Mouse (Mus musculus) A20 (cell line): ENCODE results near the gene Ugt1a7c.

Source experiments
- DNase-seq: peaks from one replicate; pipeline ENCODE4 v3.0.0-alpha.2; 2011; ENCODE audit warnings: low read depth, low spot score

The Ugt1a7c gene

GRCm38 (mm10) chr1:88237311-88237710 lies 142.4 kb downstream of the Ugt1a7c start:
- DNase-seq = no peak

- DNase-seq = no peak
Measured at GRCm38 (mm10) chr1:88238771-88239170, 143.9 kb downstream of the Ugt1a7c start.

- no peak for DNase-seq
Measured at GRCm38 (mm10) chr1:88240072-88240471, 145.2 kb downstream of the Ugt1a7c start.

GRCm38 (mm10) chr1:88240579-88240978 lies 145.7 kb downstream of the Ugt1a7c start:
- no peak for DNase-seq

GRCm38 (mm10) chr1:88243861-88244260 lies 149.0 kb downstream of the Ugt1a7c start:
- no peak for DNase-seq

- DNase-seq = no peak
Measured at GRCm38 (mm10) chr1:88245881-88246280, 151.0 kb downstream of the Ugt1a7c start.

- no peak for DNase-seq
Measured at GRCm38 (mm10) chr1:88246386-88246785, 151.5 kb downstream of the Ugt1a7c start.

GRCm38 (mm10) chr1:88247660-88248059 lies 152.8 kb downstream of the Ugt1a7c start:
- no peak for DNase-seq

GRCm38 (mm10) chr1:88248658-88249057 lies 153.8 kb downstream of the Ugt1a7c start:
- DNase-seq = no peak

- DNase-seq = no peak
Measured at GRCm38 (mm10) chr1:88249596-88249995, 154.7 kb downstream of the Ugt1a7c start.

- no peak for DNase-seq
Measured at GRCm38 (mm10) chr1:88250023-88250422, 155.2 kb downstream of the Ugt1a7c start.

- peak; percentile 86 for DNase-seq
Measured at GRCm38 (mm10) chr1:88253106-88253505, 158.2 kb downstream of the Ugt1a7c start.

GRCm38 (mm10) chr1:88253540-88253939 lies 158.7 kb downstream of the Ugt1a7c start:
- no peak for DNase-seq

GRCm38 (mm10) chr1:88254793-88255465 lies 160.1 kb downstream of the Ugt1a7c start:
- no peak for DNase-seq

GRCm38 (mm10) chr1:88255466-88255857 lies 160.6 kb downstream of the Ugt1a7c start:
- DNase-seq = no peak

- DNase-seq = no peak
Measured at GRCm38 (mm10) chr1:88255989-88256754, 161.3 kb downstream of the Ugt1a7c start.

GRCm38 (mm10) chr1:88256886-88257663 lies 162.2 kb downstream of the Ugt1a7c start:
- DNase-seq = no peak

GRCm38 (mm10) chr1:88257681-88258080 lies 162.8 kb downstream of the Ugt1a7c start:
- no peak for DNase-seq

- DNase-seq = no peak
Measured at GRCm38 (mm10) chr1:88258361-88258760, 163.5 kb downstream of the Ugt1a7c start.

GRCm38 (mm10) chr1:88258881-88259642 lies 164.2 kb downstream of the Ugt1a7c start:
- peak; percentile 57 for DNase-seq

- no peak for DNase-seq
Measured at GRCm38 (mm10) chr1:88259643-88260024, 164.8 kb downstream of the Ugt1a7c start.

GRCm38 (mm10) chr1:88260114-88260513 lies 165.3 kb downstream of the Ugt1a7c start:
- peak; percentile 57 for DNase-seq
